16 mouse cellular contexts compared by ENCODE assay signal in the genomic region with DNA sequence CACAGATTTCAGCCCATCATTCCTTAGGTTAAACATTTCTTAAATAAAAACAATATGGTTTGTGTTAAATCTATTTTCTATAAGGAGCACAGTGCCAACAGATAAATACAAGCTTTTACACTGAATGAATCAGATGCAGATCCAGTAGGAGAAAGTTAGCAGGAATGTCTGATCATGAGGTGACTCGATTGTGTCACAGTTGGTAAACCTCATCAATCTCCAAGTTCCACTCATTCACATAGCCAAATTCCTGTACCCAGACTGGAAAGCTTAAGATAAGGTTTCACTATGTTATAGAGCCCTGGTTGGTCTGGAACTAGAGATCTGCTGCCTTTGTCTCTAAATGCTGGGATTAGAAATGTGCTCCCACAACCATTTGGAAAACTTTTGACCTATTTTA.
"Had no signal": no experiment of that assay in that cellular context is flagged by ENCODE, and none has a peak within 500 bp of the region (broad histone marks: within the 10 kb centered on the region; RNA-seq: fewer than 3 reads in every experiment).

No protein-coding gene starts in this region.

- ATAC-seq: intestine, postnatal 0 days; midbrain, embryonic 13.5 days had no signal

- H3K36me3 ChIP-seq: limb, embryonic 15.5 days; lung, embryonic 15.5 days; midbrain, embryonic 13.5 days had no signal

- H3K9ac ChIP-seq: limb, embryonic 12.5 days; limb, embryonic 15.5 days; liver, embryonic 14.5 days; lung, embryonic 15.5 days; midbrain, embryonic 13.5 days had no signal

- H3K27me3 ChIP-seq: limb, embryonic 12.5 days; limb, embryonic 15.5 days; lung, embryonic 15.5 days; megakaryocyte, embryonic 14.5 days; midbrain, embryonic 13.5 days had no signal

- H3K9me3 ChIP-seq: limb, embryonic 12.5 days; limb, embryonic 15.5 days; lung, embryonic 15.5 days; megakaryocyte, embryonic 14.5 days; midbrain, embryonic 13.5 days had no signal

- DNase-seq: kidney, adult 2 months; kidney, postnatal 10 days; kidney, postnatal 4 days; left cerebral cortex, postnatal 4 days; lung, adult 18-20 months; lung, postnatal 10 days; lung, postnatal 36 days; thymus, adult 18-20 months; thymus, postnatal 36 days had no signal

- H3K27ac ChIP-seq: limb, embryonic 12.5 days; limb, embryonic 15.5 days; liver, embryonic 14.5 days; lung, embryonic 15.5 days; midbrain, embryonic 13.5 days had no signal

- H3K4me3 ChIP-seq: limb, embryonic 12.5 days; limb, embryonic 15.5 days; lung, embryonic 15.5 days; megakaryocyte, embryonic 14.5 days; midbrain, embryonic 13.5 days had no signal

- H3K4me2 ChIP-seq: limb, embryonic 12.5 days; limb, embryonic 15.5 days; lung, embryonic 15.5 days; midbrain, embryonic 13.5 days had no signal
